Mouse (Mus musculus) limb, embryonic 14.5 days (tissue): Measurements from ENCODE around the gene Tmed6. TPM values are rescaled to one million over a fixed set of nuclear protein-coding genes. Genes with fewer than 3 reads are reported as not detected.
"Not testable (repeated sequence)": the region's sequence is repeated elsewhere in the genome, so short reads cannot be mapped to it uniquely, and the experiment has no call there.

ENCODE experiments used
- ATAC-seq: fragments of 200-750 bp; cut with Nextera tagmentation; 2 replicates; pipeline ENCODE4 v1.8.0; 2017; ENCODE audit warnings: low read depth, moderate number of reproducible peaks, moderate TSS enrichment; ENCODE audit not compliant: low FRiP score
- DNase-seq: peaks from one replicate; pipeline ENCODE4 v3.0.0-alpha.2; 2015; ENCODE audit warnings: low spot score
- H3K27ac ChIP-seq: fragments of 300-500 bp; sonication (generic); replicated peaks from 2 replicates; pipeline ENCODE4 v1.5.1; 2014; ENCODE audit warnings: low read depth, mild to moderate bottlenecking, low read length, moderate library complexity, mixed read lengths
- H3K27me3 ChIP-seq: fragments of 300-500 bp; sonication (generic); 2 replicates; pipeline ENCODE4 v1.6.1; 2014; ENCODE audit warnings: low read length, mixed read lengths; ENCODE audit not compliant: control insufficient read depth, insufficient read depth
- H3K36me3 ChIP-seq: fragments of 300-500 bp; sonication (generic); 2 replicates; pipeline ENCODE4 v1.6.1; 2014; ENCODE audit warnings: mild to moderate bottlenecking, low read length, moderate library complexity, mixed read lengths; ENCODE audit not compliant: control insufficient read depth, insufficient read depth
- H3K4me1 ChIP-seq: fragments of 300-500 bp; sonication (generic); 2 replicates; pipeline ENCODE4 v1.6.1; 2014; ENCODE audit warnings: antibody characterized with exemption, low read length, mixed read lengths; ENCODE audit not compliant: control insufficient read depth, insufficient read depth
- H3K4me2 ChIP-seq: fragments of 300-500 bp; sonication (generic); replicated peaks from 2 replicates; pipeline ENCODE4 v1.6.1; 2014; ENCODE audit warnings: low read depth, mild to moderate bottlenecking, low read length, moderate library complexity; ENCODE audit not compliant: severe bottlenecking
- H3K4me3 ChIP-seq: fragments of 300-500 bp; sonication (generic); replicated peaks from 2 replicates; pipeline ENCODE4 v1.5.1; 2014; ENCODE audit warnings: low read length
- H3K9ac ChIP-seq: fragments of 300-500 bp; sonication (generic); 2 replicates; pipeline ENCODE4 v1.6.1; 2014; ENCODE audit warnings: mild to moderate bottlenecking, low read depth, low read length, moderate library complexity; ENCODE audit not compliant: severe bottlenecking
- H3K9me3 ChIP-seq: fragments of 300-500 bp; sonication (generic); 2 replicates; pipeline ENCODE4 v1.6.1; 2016; ENCODE audit warnings: low read length; ENCODE audit not compliant: control insufficient read depth
- POLR2A ChIP-seq: fragments of 200-500 bp; IDR thresholded peaks from 2 replicates; pipeline ENCODE4 v1.8.0; 2012; ENCODE audit warnings: inconsistent platforms, mild to moderate bottlenecking, moderate library complexity, borderline replicate concordance; ENCODE audit not compliant: insufficient read depth, insufficient read length; ENCODE audit errors: extremely low read depth
- WGBS: fragments of 180-500 bp; shearing (Covaris S2); extraction: QIAGEN DNeasy Blood & Tissue Kit; methylation state at CpG from one replicate; pipeline ENCODE4 v1.1.7; 2014; 5-methylcytosine and 5-hydroxymethylcytosine counted together
- polyA plus RNA-seq, 2 experiments: library from polyadenylated mRNA; depleted of rRNA in 1 of 2; stranded (reverse) in 1 of 2; unstranded in 1 of 2; fragments of >200 nt; fragmentation: Nextera tagmentation in 1 of 2; extraction: Ambion mirVana in 1 of 2; gene quantifications; 2 replicates each; pipeline versions ENCODE4 v1.2.1 to v1.2.3; 2012 to 2014

Gene Tmed6
- polyA plus RNA-seq, 2 experiments, result not detected

DNA sequence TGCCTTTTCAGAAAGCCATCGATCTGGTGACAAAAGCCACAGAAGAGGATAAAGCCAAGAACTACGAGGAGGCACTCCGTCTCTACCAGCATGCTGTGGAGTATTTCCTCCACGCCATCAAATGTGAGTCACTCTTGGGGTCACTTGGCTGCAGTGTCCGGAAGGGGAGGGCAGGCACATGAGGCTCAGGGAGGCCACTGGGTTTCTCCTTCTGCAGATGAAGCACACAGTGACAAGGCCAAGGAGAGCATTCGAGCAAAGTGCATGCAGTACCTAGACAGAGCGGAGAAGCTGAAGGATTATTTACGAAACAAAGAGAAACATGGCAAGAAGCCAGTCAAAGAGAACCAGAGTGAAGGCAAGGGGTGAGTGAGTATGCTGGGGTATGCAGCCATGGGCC lies 28.8 kb downstream of the Tmed6 start:
- no peak for TF ChIP-seq POLR2A
- no peak overlapping the region for H3K27ac ChIP-seq
- H3K4me2 ChIP-seq, result no peak overlapping the region
- DNase-seq, result no peak
- WGBS, result 92% methylated on average over 8 of the region's 8 CpGs
- ATAC-seq, result no peak
- no peaks in the 10 kb centered on the region for H3K9me3 ChIP-seq
- no peak overlapping the region for H3K9ac ChIP-seq
- H3K27me3 ChIP-seq, result no peaks in the 10 kb centered on the region
- peaks cover 7% of the 10 kb centered on the region for H3K4me1 ChIP-seq
- peaks cover 50% of the 10 kb centered on the region for H3K36me3 ChIP-seq
- no peak overlapping the region for H3K4me3 ChIP-seq

DNA sequence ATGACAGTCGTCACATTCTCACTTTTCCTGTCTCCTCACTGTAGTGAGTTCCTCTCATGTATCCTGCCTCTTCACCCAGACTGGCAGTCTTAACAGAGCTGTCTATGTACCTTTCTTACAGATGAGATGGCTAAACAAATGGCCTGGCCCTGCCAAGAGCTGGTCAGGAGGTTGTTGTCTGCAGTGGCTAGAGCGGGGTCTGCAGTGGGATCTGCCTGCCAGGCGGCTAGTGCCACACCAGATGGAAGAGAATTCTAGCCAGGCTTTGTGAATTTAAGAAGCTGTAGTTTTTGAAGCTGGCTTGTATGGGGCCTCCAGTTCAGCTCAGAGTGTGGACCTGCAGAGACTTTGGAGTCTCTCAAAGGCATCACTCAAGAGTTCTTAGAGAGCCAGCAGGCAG lies 29.8 kb downstream of the Tmed6 start:
- H3K27me3 ChIP-seq, result no peaks in the 10 kb centered on the region
- no peak overlapping the region for H3K4me2 ChIP-seq
- DNase-seq, result no peak
- H3K36me3 ChIP-seq, result peaks cover 40% of the 10 kb centered on the region
- 85% methylated on average over 3 of the region's 3 CpGs for WGBS
- H3K9ac ChIP-seq, result no peak overlapping the region
- no peak overlapping the region for H3K4me3 ChIP-seq
- H3K9me3 ChIP-seq, result no peaks in the 10 kb centered on the region
- H3K4me1 ChIP-seq, result peaks cover 7% of the 10 kb centered on the region
- ATAC-seq, result no peak
- H3K27ac ChIP-seq, result no peak overlapping the region
- TF ChIP-seq POLR2A, result no peak

DNA sequence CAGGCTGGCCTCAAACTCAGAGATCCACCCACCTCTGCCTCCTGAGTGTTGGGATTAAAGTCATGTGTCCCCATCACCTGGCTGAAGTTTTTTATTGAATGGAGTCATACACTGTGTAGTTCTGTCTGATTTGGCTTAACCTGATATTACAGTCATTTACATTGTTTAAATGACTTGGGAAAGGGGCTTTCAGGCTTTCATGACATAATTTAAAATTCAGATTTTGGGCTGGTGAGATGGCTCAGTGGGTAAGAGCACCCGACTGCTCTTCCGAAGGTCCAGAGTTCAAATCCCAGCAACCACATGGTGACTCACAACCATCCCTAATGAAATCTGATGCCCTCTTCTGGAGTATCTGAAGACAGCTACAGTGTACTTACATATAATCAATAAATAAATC lies 31.8 kb downstream of the Tmed6 start:
- not testable (repeated sequence) for DNase-seq, H3K4me2 ChIP-seq, H3K4me1 ChIP-seq, H3K9ac ChIP-seq, H3K27me3 ChIP-seq, ATAC-seq, H3K9me3 ChIP-seq, H3K27ac ChIP-seq, H3K4me3 ChIP-seq
- H3K36me3 ChIP-seq, result peaks cover 21% of the 10 kb centered on the region
- WGBS, result 92% methylated on average over 2 of the region's 2 CpGs

- H3K9ac ChIP-seq, result peak overlapping the region; percentile 92
- ATAC-seq, result no peak
- no peak for DNase-seq
Observed at GRCm38 (mm10) chr8:107031577-107032090, 33.8 kb downstream of the Tmed6 start.

DNA sequence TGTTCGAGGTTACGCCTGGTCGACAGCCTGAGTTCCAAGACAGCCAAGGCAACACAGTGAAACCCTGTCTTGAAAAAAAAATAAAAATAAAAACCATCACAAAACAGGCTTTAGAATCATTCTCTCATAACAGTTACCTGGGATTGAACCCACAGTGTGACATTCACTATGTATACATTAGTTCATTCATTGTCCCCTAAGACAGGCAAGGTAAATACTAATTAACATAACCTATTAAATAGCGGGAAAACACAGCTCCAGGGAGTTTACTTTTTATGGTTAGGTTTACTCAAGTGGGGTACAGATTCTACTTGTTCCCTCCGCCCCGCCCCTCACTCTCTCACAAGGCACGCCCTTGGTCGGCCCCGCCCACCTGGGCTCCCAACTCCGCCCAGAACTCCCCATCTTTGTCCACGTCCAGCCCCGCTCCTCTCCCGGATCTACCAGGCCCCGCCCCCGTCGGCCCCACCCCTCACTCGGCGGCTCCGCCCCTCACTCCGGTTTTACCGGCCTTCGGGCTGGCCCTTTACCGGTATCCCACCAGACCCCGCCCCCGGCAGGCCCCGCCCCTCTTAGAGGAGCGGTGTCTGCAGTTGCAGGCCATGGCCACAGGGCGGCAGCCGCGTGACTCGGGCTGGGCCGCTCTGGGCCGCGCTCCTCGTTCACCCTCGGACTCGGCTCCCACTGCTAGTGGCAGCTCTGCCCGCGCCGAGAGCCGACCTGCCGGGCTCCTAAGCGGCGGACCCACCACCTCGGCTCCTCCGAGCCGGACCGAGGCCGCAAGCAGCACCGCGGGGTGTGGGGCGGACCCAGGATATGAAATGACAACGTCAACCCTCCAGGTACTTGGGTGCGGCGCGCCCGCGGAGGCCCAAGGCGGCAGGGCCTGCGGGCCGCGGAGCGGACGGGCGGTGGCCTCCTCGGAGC lies 34.5 kb downstream of the Tmed6 start, which contains the start of gene Vps4a:
Gene Vps4a (plus strand): TSS at position 573 of the 927 bp plus-strand sequence.
- TF ChIP-seq POLR2A, result peak; percentile 58; the same call in 1 of the 2 replicates
- Histone ChIP-seq H3K9ac (peak within 1 kb of the TSS; percentile 92), H3K4me2 (peak within 1 kb of the TSS; percentile 71), H3K36me3 (peaks cover 4% of the 10 kb centered on the region; the same call in 1 of the 2 replicates), H3K27ac (peak within 1 kb of the TSS; percentile 61), H3K9me3 (no peaks in the 10 kb centered on the region), H3K4me3 (peak within 1 kb of the TSS; percentile 99), H3K27me3 (no peaks in the 10 kb centered on the region), H3K4me1 (peaks cover 7% of the 10 kb centered on the region)
- peak; percentile 96 for ATAC-seq
- WGBS, result 9% methylated on average over 31 of the region's 66 CpGs
- peak; percentile 91 for DNase-seq

More at GRCm38 (mm10) chr8:107031577-107032090, 33.8 kb downstream of the Tmed6 start:
- Histone ChIP-seq H3K27ac (peak overlapping the region; percentile 61; the same call in 1 of the 2 replicates), H3K36me3 (peaks cover 10% of the 10 kb centered on the region; the same call in 1 of the 2 replicates), H3K27me3 (no peaks in the 10 kb centered on the region), H3K4me1 (peaks cover 7% of the 10 kb centered on the region), H3K4me3 (peak overlapping the region; percentile 99), H3K9me3 (no peaks in the 10 kb centered on the region), H3K4me2 (peak overlapping the region; percentile 71)
- under 1% methylated on average over 33 of the region's 40 CpGs for WGBS
- no peak for TF ChIP-seq POLR2A
